Mouse (Mus musculus) left cerebral cortex, adult 18-20 months (tissue): Measurements from ENCODE around the gene Olfr1061. TPM values are rescaled to one million over a fixed set of nuclear protein-coding genes. Genes with fewer than 3 reads are reported as not detected.
"Not testable (repeated sequence)": the region's sequence is repeated elsewhere in the genome, so short reads cannot be mapped to it uniquely, and the experiment has no call there.

ENCODE experiments used
- DNase-seq, 2 experiments: peaks; one replicate each; pipeline ENCODE4 v3.0.0; 2021 to 2022; ENCODE audit warnings: low spot score in 2 of 2, mixed read lengths in 1 of 2
- long read RNA-seq, 2 experiments: library from polyadenylated mRNA; stranded (forward); transcript quantifications; one replicate each; pipeline ENCODE4 v2.0.0; 2021
- total RNA-seq, 2 experiments: library from RNA; stranded (reverse); gene quantifications; 2 replicates each; pipeline ENCODE4 v1.2.3; 2021

The Olfr1061 gene
- not detected for total RNA-seq
- long read RNA-seq, experiment 1: 0 reads
- long read RNA-seq, experiment 2: 0 reads

GRCm38 (mm10) chr2:86413950-86414349, at the start of gene Olfr1061:
TSS of gene Olfr1061 (minus strand) at chr2:86414050.
- DNase-seq: no peak

- DNase-seq: no peak
Measured at GRCm38 (mm10) chr2:86460434-86460833, 46.6 kb upstream of the Olfr1061 start.

- DNase-seq: no peak
Measured at GRCm38 (mm10) chr2:86456169-86456568, 42.3 kb upstream of the Olfr1061 start, which contains the start of gene Olfr1066. TSS of gene Olfr1066 (minus strand) at chr2:86456269.

GRCm38 (mm10) chr2:86450491-86450890, 36.6 kb upstream of the Olfr1061 start, which contains the start of gene Olfr1065:
TSS of gene Olfr1065 (minus strand) at chr2:86450591.
- not testable (repeated sequence) for DNase-seq

- DNase-seq: not testable (repeated sequence)
Measured at GRCm38 (mm10) chr2:86442101-86442500, 28.3 kb upstream of the Olfr1061 start.

GRCm38 (mm10) chr2:86428511-86428910, 14.7 kb upstream of the Olfr1061 start:
- not testable (repeated sequence) for DNase-seq

GRCm38 (mm10) chr2:86426649-86427048, 12.8 kb upstream of the Olfr1061 start, which contains the start of gene Olfr1062:
TSS of gene Olfr1062 (minus strand) at chr2:86426749.
- DNase-seq: not testable (repeated sequence)

- DNase-seq: no peak
Measured at GRCm38 (mm10) chr2:86395114-86395513, 18.7 kb downstream of the Olfr1061 start.

- not testable (repeated sequence) for DNase-seq
Measured at GRCm38 (mm10) chr2:86388461-86388860, 25.4 kb downstream of the Olfr1061 start, which contains the start of gene Olfr1058. TSS of gene Olfr1058 (minus strand) at chr2:86388561.

- DNase-seq: no peak
Measured at GRCm38 (mm10) chr2:86378293-86378692, 35.6 kb downstream of the Olfr1061 start, which contains the start of gene Olfr1057. TSS of gene Olfr1057 (minus strand) at chr2:86378393.

GRCm38 (mm10) chr2:86366342-86366741, 47.5 kb downstream of the Olfr1061 start:
- DNase-seq: not testable (repeated sequence)

Other genes with a start within 250 kb of the Olfr1061 start
- gene Olfr1043, start 246.5 kb downstream of the Olfr1061 start, total RNA-seq: not detected
- not detected for gene Olfr1044, start 236.2 kb downstream of the Olfr1061 start, total RNA-seq
- not detected for gene Olfr52, start 228.4 kb downstream of the Olfr1061 start, total RNA-seq
- not detected for gene Olfr1045, start 211.0 kb downstream of the Olfr1061 start, total RNA-seq
- gene Olfr1046, start 194.7 kb downstream of the Olfr1061 start, total RNA-seq: not detected
- gene Olfr1047, start 182.6 kb downstream of the Olfr1061 start, total RNA-seq: not detected
- gene Olfr1048, start 173.8 kb downstream of the Olfr1061 start, total RNA-seq: not detected
- gene Olfr1049, start 155.7 kb downstream of the Olfr1061 start, total RNA-seq: not detected
- not detected for gene Olfr1051, start 135.0 kb downstream of the Olfr1061 start, total RNA-seq
- gene Olfr1052, start 121.6 kb downstream of the Olfr1061 start, total RNA-seq: not detected
- gene Olfr1053, start 98.8 kb downstream of the Olfr1061 start, total RNA-seq: not detected
- not detected for gene Olfr1054, start 78.6 kb downstream of the Olfr1061 start, total RNA-seq
- not detected for gene Olfr1055, start 63.8 kb downstream of the Olfr1061 start, total RNA-seq
- not detected for gene Olfr1056, start 51.6 kb downstream of the Olfr1061 start, total RNA-seq
- not detected for gene Olfr1057, start 35.7 kb downstream of the Olfr1061 start, total RNA-seq
- not detected for gene Olfr1058, start 25.5 kb downstream of the Olfr1061 start, total RNA-seq
- not detected for gene Olfr1062, start 12.7 kb upstream of the Olfr1061 start, total RNA-seq
- not detected for gene Olfr1065, start 36.5 kb upstream of the Olfr1061 start, total RNA-seq
- gene Olfr1066, start 42.2 kb upstream of the Olfr1061 start, total RNA-seq: not detected
- gene Olfr228, start 73.3 kb upstream of the Olfr1061 start, total RNA-seq: not detected
- gene Olfr1076, start 94.4 kb upstream of the Olfr1061 start, total RNA-seq: not detected
- not detected for gene Olfr1079, start 128.4 kb upstream of the Olfr1061 start, total RNA-seq
- not detected for gene Olfr1080, start 144.2 kb upstream of the Olfr1061 start, total RNA-seq
- not detected for gene Olfr1082, start 184.9 kb upstream of the Olfr1061 start, total RNA-seq
- not detected for gene Olfr1084, start 225.7 kb upstream of the Olfr1061 start, total RNA-seq
- not detected for gene Olfr1085, start 248.0 kb upstream of the Olfr1061 start, total RNA-seq